Mouse (Mus musculus) heart, embryonic 14.5 days (tissue): ENCODE measurements around the gene Nprl3. TPM values are rescaled to one million over a fixed set of nuclear protein-coding genes. Genes with fewer than 3 reads are reported as not detected.

Experiments
- ATAC-seq: fragments of 200-750 bp; cut with Nextera tagmentation; 2 replicates; pipeline ENCODE4 v1.8.0; 2017; ENCODE audit warnings: low read depth, moderate TSS enrichment; ENCODE audit not compliant: insufficient number of reproducible peaks, insufficient read depth, low FRiP score
- H3K27ac ChIP-seq, 2 experiments: fragments of 200-500 bp in 1 of 2; fragments of 300-500 bp in 1 of 2; sonication (generic) in 1 of 2; replicated peaks in 1 of 2; 2 replicates each; pipeline ENCODE4 v1.5.1; 2012 to 2014; ENCODE audit warnings: low read depth in 2 of 2, low read length in 2 of 2, control low read depth in 1 of 2, mild to moderate bottlenecking in 1 of 2, mixed read lengths in 1 of 2; ENCODE audit not compliant: control insufficient read depth in 1 of 2, insufficient read depth in 1 of 2
- H3K27me3 ChIP-seq: fragments of 300-500 bp; sonication (generic); 2 replicates; pipeline ENCODE4 v1.6.1; 2014; ENCODE audit warnings: mild to moderate bottlenecking, low read length, control low read depth; ENCODE audit not compliant: control insufficient read depth, insufficient read depth
- H3K36me3 ChIP-seq: fragments of 300-500 bp; sonication (generic); 2 replicates; pipeline ENCODE4 v1.6.1; 2014; ENCODE audit warnings: mild to moderate bottlenecking, control low read depth, low read length, mixed read lengths; ENCODE audit not compliant: control insufficient read depth, insufficient read depth
- H3K4me1 ChIP-seq, 2 experiments: fragments of 200-500 bp in 1 of 2; fragments of 300-500 bp in 1 of 2; sonication (generic) in 1 of 2; 2 replicates each; pipeline ENCODE4 v1.6.1; 2012 to 2014; ENCODE audit warnings: low read length in 2 of 2, control low read depth in 1 of 2, mixed read lengths in 1 of 2; ENCODE audit not compliant: control insufficient read depth in 2 of 2, insufficient read depth in 2 of 2
- H3K4me2 ChIP-seq: fragments of 300-500 bp; sonication (generic); 2 replicates; pipeline ENCODE4 v1.6.1; 2014; ENCODE audit warnings: mild to moderate bottlenecking, low read length
- H3K4me3 ChIP-seq, 2 experiments: fragments of 200-500 bp in 1 of 2; fragments of 300-500 bp in 1 of 2; sonication (generic) in 1 of 2; 2 replicates each; pipeline ENCODE4 v1.5.1; 2012 to 2014; ENCODE audit warnings: low read length in 2 of 2, mild to moderate bottlenecking in 2 of 2, control low read depth in 1 of 2, low read depth in 1 of 2, moderate library complexity in 1 of 2; ENCODE audit not compliant: control insufficient read depth in 1 of 2, insufficient read depth in 1 of 2
- H3K9ac ChIP-seq: fragments of 300-500 bp; sonication (generic); 2 replicates; pipeline ENCODE4 v1.6.1; 2014; ENCODE audit warnings: mild to moderate bottlenecking, low read length
- H3K9me3 ChIP-seq: fragments of 300-500 bp; sonication (generic); 2 replicates; pipeline ENCODE4 v1.6.1; 2016; ENCODE audit warnings: low read length, control low read depth; ENCODE audit not compliant: control insufficient read depth
- WGBS: fragments of 180-500 bp; shearing (Covaris S2); extraction: QIAGEN DNeasy Blood & Tissue Kit; methylation state at CpG from one replicate; pipeline ENCODE4 v1.1.7; 2014; 5-methylcytosine and 5-hydroxymethylcytosine counted together
- polyA plus RNA-seq: library from polyadenylated mRNA; unstranded; fragments of >200 nt; fragmentation: Nextera tagmentation; extraction: Ambion mirVana; gene quantifications from 2 replicates; pipeline ENCODE4 v1.2.1, GENCODE M21; 2014

The Nprl3 gene
- polyA plus RNA-seq: 33.2 and 33.9 TPM in 2 replicates

DNA sequence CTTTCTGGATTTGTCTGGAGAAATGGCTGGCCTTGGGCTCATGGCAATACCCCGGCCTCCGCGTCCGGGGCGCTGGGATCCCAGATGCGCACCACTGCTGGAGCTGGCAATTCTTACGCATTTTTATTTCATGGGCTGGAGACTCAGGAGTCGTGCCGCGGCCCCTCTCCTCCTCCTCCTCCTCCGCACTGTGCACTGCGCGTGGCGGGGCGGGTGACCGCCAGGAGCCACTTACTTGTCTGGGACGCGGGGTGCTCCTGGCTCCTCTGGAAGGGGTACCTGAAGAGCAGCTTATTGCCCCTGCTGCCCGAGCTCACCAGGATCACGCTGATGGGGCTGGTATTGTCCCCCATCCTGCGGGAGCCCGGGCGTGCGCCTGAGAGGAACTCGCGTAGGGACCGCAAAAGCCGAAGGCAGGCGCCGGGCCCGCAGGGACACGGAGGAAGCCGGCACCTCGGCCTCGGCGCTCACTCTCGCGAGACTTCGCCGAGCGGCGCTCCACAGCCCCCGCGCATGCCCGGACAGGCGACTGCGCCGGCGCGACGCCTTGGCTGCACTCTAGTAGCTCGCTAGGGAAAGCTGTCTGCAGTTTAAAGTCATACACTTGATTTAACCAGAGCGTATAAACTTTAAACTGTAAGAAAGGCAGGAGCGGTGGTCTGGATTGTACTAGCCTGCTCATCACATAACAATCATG lies at the start of gene Nprl3:
Gene Nprl3, minus strand, starts transcription at position 520 of the 697 bp plus-strand sequence.
- peak within 1 kb of the TSS; percentile 75 to 94 for H3K4me3 ChIP-seq
- under 1% methylated on average over 54 of the region's 54 CpGs for WGBS
- peak; percentile 97 for ATAC-seq
- H3K36me3 ChIP-seq: peaks cover 8% of the 10 kb centered on the region
- peak within 1 kb of the TSS; percentile 98 for H3K9ac ChIP-seq
- no peaks in the 10 kb centered on the region for H3K27me3 ChIP-seq
- peak within 1 kb of the TSS; percentile 82 for H3K4me2 ChIP-seq
- peak within 1 kb of the TSS; percentile 79 to 92 for H3K27ac ChIP-seq
- H3K4me1 ChIP-seq: peaks cover 2 to 16% of the 10 kb centered on the region in 2 experiments
- no peaks in the 10 kb centered on the region for H3K9me3 ChIP-seq

GRCm38 (mm10) chr11:32316009-32316408 lies 48.5 kb upstream of the Nprl3 start:
- Histone ChIP-seq H3K36me3 (no peaks in the 10 kb centered on the region), H3K4me1 (peaks cover 2 to 3% of the 10 kb centered on the region in 2 experiments; a peak in 3 of 4 replicates), H3K27me3 (no peaks in the 10 kb centered on the region), H3K4me3 (no peak overlapping the region), H3K27ac (no peak overlapping the region), H3K4me2 (no peak overlapping the region), H3K9me3 (no peaks in the 10 kb centered on the region), H3K9ac (no peak overlapping the region)
- ATAC-seq: no peak
- WGBS: 73% methylated on average over 3 of the region's 3 CpGs

- ATAC-seq: no peak
- Histone ChIP-seq H3K9ac (no peak overlapping the region), H3K4me3 (no peak overlapping the region), H3K27me3 (no peaks in the 10 kb centered on the region), H3K4me1 (no peaks in the 10 kb centered on the region), H3K27ac (no peak overlapping the region), H3K36me3 (no peaks in the 10 kb centered on the region), H3K9me3 (no peaks in the 10 kb centered on the region), H3K4me2 (no peak overlapping the region)
- 68% methylated on average over 3 of the region's 3 CpGs for WGBS
Measured at GRCm38 (mm10) chr11:32309928-32310327, 42.4 kb upstream of the Nprl3 start.

DNA sequence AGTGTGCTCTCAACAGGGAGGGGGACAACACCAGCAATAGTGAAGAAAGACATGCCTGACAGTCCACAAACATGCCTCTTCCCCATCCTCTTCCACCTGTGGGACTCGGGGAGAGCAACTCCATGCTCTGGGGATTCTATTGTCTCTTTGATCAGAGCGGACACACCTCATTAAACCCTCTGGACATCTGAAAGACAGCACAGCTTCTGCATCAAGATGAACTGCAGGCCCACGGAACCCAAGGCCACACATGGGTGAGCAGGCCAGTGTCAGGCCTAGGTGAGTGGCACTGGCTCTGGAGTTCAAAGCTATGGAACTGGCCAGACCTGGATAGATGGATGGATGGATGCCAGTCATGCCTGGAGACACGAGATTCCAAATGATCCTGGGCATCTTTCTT lies 41.9 kb upstream of the Nprl3 start:
- ATAC-seq: no peak
- Histone ChIP-seq H3K4me1 (no peaks in the 10 kb centered on the region), H3K9ac (no peak overlapping the region), H3K27me3 (no peaks in the 10 kb centered on the region), H3K27ac (no peak overlapping the region), H3K4me3 (no peak overlapping the region), H3K4me2 (no peak overlapping the region), H3K9me3 (no peaks in the 10 kb centered on the region), H3K36me3 (no peaks in the 10 kb centered on the region)
- 61% methylated on average over 4 of the region's 4 CpGs for WGBS

DNA sequence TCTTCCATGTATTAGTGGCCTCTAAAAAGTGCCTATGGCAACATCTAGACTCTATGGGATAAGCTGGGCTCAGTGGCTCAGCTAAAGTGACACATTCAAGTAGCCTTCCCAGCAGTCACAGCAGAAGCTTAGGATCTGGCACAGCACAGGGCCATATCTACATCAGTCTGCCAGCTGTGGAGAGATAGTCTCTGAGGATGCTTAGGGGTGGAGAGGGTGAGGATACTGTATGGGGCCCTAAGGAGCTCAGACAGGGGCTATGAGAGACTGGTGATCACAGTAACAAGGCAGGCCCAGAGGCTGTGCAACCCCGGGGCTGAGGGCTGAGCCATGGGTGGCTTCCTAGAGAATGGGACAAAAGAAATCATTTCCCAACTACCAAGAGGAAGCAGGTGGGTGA lies 39.5 kb upstream of the Nprl3 start:
- Histone ChIP-seq H3K4me3 (no peak overlapping the region), H3K4me1 (no peaks in the 10 kb centered on the region), H3K4me2 (no peak overlapping the region), H3K9me3 (no peaks in the 10 kb centered on the region), H3K27me3 (0 out of 2 replicates have a peak, but pooled peaks cover under 1% of the 10 kb centered on the region), H3K9ac (no peak overlapping the region), H3K36me3 (no peaks in the 10 kb centered on the region), H3K27ac (no peak overlapping the region)
- ATAC-seq: no peak
- WGBS: 70% methylated on average over 1 of the region's 1 CpGs

- Histone ChIP-seq H3K27me3 (peaks cover 16% of the 10 kb centered on the region), H3K27ac (no peak overlapping the region), H3K36me3 (no peaks in the 10 kb centered on the region), H3K4me2 (no peak overlapping the region), H3K4me1 (no peaks in the 10 kb centered on the region), H3K4me3 (no peak overlapping the region), H3K9ac (no peak overlapping the region), H3K9me3 (no peaks in the 10 kb centered on the region)
- WGBS: 60% methylated on average over 1 of the region's 1 CpGs
- ATAC-seq: no peak
Measured at GRCm38 (mm10) chr11:32303455-32303854, 35.9 kb upstream of the Nprl3 start.

- H3K36me3 ChIP-seq: no peaks in the 10 kb centered on the region
- 40% methylated on average over 2 of the region's 2 CpGs for WGBS
- H3K9ac ChIP-seq: no peak overlapping the region
Measured at GRCm38 (mm10) chr11:32302824-32303419, 35.4 kb upstream of the Nprl3 start.

More at GRCm38 (mm10) chr11:32302824-32303419, 35.4 kb upstream of the Nprl3 start:
- ATAC-seq: no peak
- H3K27ac ChIP-seq: no peak overlapping the region
- H3K9me3 ChIP-seq: no peaks in the 10 kb centered on the region
- H3K4me3 ChIP-seq: no peak overlapping the region
- no peak overlapping the region for H3K4me2 ChIP-seq
- peaks cover 19% of the 10 kb centered on the region for H3K27me3 ChIP-seq
- no peaks in the 10 kb centered on the region for H3K4me1 ChIP-seq
